Mouse (Mus musculus) naive thymus-derived CD4-positive, alpha-beta T cell, adult 2 months (primary cell): Measurements from ENCODE around the gene Gm17349.
"Not testable (repeated sequence)": the region's sequence is repeated elsewhere in the genome, so short reads cannot be mapped to it uniquely, and the experiment has no call there.

Experiments used
- DNase-seq: peaks from one replicate; pipeline ENCODE4 v3.0.0-alpha.2; 2011; ENCODE audit warnings: low read depth

The Gm17349 gene

GRCm38 (mm10) chr15:99705440-99706048 is at the start of gene Gm17349:
Gene Gm17349, minus strand, starts transcription at chr15:99705490.
- DNase-seq, result peak; percentile 80

GRCm38 (mm10) chr15:99754204-99754603 is 48.9 kb upstream of the Gm17349 start:
- no peak for DNase-seq

- no peak for DNase-seq
Observed at GRCm38 (mm10) chr15:99740229-99740628, 34.9 kb upstream of the Gm17349 start.

DNA sequence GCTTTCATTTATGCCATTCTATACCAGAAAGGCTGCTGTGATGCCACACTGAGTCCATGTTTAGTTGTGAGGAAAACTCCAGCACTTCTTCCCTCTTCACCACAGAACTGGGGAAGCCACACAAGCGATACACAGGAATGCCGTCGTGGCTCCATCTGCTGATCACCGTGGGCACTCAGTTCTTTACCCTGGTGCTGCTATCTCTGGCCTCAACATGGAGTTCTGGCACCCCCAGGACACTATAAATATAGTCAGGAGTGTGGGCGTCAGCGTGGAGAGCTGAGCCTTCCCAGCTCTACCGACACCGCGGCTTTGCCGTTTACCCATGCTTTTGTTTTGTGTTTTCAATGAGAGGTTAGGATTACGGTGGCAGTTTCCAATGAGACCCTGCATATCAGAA is 31.4 kb upstream of the Gm17349 start:
- no peak for DNase-seq

DNA sequence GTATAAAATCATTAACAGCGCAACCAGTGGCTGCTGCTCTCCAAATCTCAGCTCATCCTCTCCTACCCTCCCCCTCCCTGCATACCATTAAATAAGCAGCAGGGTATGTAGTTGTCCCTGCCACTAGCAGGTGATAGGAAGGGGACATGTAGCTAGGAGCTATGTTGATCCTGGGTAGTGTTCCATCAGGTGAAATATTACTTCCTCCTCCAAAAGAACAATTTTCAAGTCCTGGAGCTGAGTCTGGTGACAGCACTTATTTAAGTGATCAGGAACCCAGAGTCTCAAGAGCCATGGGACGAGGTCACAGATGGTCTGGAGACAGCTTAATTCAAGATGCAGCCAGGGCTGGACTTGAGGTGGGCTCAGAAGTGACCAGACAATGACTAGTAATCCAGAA is 30.3 kb upstream of the Gm17349 start:
- DNase-seq, result no peak

DNA sequence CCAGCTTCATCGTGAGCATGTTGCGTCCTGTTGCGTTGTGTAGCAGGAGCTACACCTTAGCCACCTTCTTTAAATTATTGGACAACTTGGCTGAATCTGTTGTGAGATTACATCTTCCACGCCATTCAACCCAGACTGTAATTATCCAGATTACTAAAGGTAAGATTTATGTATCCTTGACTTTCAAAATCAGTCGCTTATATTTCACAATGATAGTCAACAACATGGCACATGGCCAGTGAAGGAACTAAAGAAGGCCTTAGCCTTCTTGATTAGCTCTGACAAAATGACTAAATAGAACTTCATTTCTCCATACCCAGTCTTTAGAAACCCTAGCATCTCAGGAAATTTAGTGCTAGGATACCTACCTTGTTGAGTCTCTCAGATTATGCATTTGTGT is 27.9 kb upstream of the Gm17349 start:
- DNase-seq, result no peak

DNA sequence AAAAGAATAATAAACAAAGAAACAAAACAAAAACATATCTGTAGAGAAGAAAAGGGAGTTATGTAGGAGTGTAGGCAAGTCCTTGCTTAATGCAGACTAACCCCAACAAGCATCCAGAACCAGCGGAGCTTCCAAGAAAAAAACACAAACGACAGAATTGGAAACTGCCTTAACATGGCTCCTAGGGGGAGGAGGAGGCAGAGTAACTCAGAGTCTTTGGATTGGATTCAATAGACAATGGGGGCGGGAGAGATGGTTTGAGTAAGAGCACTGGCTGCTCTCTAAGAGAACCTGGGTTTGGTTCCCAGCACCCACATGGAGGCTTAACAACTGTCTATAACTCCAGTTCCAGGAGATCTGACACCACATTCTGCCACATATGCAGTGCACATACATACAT is 26.4 kb upstream of the Gm17349 start:
- no peak for DNase-seq

DNA sequence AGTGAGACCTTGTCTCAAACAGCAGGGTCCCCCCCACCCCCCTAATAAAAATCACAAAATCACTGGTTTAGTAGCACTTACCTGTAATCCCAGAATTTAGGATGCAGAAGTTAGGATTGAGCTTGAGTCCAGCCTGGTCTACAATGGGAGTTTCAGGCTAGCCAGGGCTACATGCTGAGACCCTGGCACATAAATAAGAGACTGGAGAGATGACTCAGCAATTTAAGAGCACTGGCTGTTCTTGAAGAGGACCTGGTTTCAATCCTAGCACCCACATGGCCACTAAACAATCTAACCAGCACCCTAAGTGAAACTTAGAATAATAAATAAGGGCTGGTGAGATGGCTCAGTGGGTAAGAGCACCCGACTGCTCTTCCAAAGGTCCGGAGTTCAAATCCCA is 25.9 kb upstream of the Gm17349 start:
- DNase-seq, result no peak

- DNase-seq, result peak; percentile 56
Observed at GRCm38 (mm10) chr15:99729056-99729783, 23.9 kb upstream of the Gm17349 start.

GRCm38 (mm10) chr15:99728211-99728610 is 22.9 kb upstream of the Gm17349 start:
- no peak for DNase-seq

DNA sequence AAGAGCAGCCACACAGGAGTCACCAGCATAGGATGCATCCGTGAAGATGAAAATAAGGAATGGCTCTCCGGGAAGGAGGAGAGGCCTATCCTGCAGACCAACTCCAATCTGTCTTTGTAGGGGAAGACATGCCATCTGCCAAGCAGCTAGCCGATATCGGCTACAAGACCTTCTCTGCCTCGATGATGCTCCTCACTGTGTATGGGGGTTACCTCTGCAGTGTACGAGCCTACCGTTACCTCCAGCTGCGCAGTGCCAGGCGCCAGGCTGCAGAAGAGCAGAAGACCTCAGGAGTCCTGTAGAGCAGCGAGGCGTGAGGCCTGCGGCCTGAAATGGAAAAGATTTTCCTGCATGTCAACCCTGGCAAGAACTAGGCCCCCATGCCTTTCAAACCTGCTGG is 22.2 kb upstream of the Gm17349 start:
- no peak for DNase-seq

GRCm38 (mm10) chr15:99727039-99727438 is 21.7 kb upstream of the Gm17349 start:
- not testable (repeated sequence) for DNase-seq

DNA sequence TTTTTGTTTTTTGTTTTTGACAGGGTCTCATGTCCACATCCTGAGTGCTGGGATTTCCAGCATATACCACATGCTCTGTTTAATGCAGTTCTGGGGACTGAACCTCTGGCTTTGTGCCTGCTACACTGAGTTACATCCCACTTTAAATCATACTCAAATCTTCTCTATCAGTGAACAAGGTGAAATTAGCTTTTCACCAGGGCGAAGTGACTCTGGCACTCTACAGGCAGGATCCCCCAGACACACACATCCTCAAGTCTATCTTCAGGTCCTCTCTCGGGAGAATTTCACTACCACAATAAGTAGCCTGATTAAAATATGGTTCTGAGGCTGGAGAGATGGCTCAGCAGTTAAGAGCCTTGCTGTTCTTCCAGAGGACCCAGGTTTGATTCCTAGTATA is 21.3 kb upstream of the Gm17349 start:
- peak; percentile 28 for DNase-seq

DNA sequence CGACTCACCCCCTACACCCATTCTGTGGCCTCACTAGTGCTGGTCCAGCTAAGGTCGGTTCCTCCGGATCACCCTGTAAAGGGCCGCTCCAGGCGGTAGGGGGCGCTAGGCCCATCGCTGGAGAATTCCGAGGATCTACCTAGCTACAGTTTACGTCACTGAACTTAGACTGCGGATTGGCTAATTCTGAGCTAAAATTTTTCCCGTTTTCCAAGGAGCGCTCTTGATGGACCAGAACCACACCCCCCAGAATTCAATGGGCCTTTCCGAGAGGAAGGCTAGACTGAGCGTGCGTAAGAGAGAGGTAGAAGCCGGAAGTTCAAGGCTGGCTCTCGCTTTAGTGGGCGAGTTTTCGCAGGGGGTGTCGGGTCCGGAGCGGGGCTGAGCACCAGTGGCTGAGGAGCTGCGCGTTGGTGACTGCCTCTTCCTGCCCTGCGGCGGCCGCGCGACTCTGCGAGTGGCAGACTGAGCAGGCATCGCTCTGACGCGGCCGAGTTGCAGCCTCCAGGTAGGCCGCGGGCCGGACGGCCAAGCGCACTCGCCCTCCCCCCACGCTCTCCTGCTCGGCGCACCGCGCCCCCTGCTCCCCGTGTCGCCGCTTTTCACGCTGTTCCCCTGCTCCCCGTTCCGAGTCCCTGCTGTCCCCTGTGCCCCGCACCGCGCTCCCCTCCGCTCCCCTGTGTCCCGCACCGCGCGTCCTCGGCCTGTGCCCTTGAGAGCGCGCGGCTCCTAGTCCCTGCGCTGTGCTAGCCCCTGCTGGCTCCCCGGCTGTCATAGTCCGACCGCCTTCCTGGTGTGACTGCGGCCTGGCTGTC is 20.3 kb upstream of the Gm17349 start, which contains the start of gene Cox14:
Gene Cox14, plus strand, starts transcription at position 278 of the 815 bp plus-strand sequence.
- DNase-seq, result peak; percentile 98

DNA sequence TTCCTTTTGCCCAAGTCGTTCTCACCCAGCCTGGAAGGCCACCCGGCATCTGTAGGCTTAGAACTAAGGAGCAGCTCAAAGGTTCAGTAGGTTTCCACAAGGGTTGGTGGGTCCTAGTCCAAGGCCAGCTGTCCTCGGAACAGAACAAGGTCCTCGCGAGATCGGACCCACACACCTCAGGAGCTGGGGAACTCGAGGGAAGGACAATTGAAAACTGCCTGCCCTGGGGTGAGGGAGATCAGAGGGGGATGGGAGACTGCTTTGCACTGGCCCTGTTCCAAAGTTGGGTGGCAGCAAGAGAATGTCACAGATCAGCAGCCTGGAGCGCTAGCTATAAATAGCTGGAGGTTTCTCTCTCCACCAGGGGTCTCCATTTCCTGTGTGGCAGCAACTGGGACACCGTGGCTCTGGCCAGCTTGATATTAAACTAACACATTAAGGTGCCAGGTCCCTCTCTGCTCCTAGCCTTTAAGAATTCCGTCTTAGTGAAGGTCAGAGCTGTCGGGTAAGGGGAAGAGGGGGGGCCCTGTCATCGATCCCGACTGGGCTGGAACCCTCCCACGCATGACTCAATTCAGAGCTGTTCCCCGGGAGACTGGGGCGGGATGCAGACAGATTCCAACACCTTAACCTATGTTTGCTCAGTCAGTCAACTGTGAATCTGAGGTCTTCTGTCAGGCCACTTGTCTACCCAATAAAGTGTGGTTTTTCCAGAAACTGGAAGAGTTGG is 19.2 kb upstream of the Gm17349 start:
- peak; percentile 72 for DNase-seq

DNA sequence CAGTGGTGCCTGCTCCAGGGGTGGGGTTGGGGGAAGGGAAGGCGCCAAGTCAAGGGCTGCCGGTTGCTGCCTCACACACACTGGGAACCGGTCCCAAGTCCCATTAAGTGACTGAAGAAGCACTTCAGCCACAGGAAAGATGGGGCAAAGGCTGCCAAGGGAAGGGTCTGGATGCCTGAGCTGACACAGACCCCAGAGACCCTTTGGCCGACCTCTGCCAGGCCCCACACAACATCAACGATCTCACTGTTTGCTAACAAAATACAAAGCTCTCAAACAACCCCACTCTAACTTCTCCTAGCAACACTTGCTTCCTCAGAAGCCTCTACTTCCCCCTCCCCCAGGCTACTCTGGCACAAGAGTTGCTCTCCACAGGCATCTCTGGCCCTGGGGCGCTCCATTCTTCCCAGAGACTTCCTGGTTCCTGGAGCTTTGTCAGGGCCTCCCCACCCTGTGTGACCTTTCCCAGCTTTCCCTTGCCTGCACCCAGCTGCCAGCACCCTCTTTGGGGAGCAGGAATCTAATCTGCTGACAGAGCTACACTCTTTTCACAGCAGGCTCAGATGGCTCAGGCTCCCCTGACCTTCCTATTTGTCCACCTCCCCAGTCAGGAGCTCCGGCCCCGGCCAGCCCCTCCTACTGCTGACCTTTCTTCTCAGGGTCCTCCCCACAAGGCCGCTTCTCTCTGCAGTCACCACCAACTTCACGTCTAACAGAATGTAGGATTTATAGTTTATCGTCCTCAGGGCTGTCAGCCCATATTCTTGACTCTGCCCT is 18.4 kb upstream of the Gm17349 start:
- no peak for DNase-seq

GRCm38 (mm10) chr15:99723120-99723514 is 17.8 kb upstream of the Gm17349 start:
- DNase-seq, result no peak

- no peak for DNase-seq
Observed at GRCm38 (mm10) chr15:99721921-99722743, 16.8 kb upstream of the Gm17349 start.

DNA sequence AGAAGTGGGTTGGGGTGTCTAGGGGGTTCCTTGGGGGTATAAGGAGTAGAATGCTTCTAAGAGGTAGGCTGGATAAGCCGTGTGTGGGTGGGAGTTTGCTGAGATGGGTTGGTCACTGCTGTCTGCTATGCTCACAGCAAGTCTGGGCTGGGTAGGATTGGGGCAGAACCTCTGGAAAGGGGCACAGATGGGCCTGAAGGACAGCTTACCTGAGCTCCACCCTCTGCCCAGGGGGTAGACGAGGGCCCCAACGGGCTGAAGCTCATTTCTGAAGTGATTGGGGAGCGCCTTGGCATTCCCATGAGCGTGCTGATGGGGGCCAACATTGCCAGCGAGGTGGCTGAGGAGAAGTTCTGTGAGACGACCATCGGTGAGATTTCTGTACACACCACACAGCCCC is 14.6 kb upstream of the Gm17349 start:
- DNase-seq, result no peak

- no peak for DNase-seq
Observed at GRCm38 (mm10) chr15:99718461-99719021, 13.3 kb upstream of the Gm17349 start.
